Mouse (Mus musculus) brown adipose tissue, adult 24 weeks (tissue): ENCODE data around the gene Osbp2. TPM values are rescaled to one million over a fixed set of nuclear protein-coding genes. Genes with fewer than 3 reads are reported as not detected.

Experiments used
- H3K27ac ChIP-seq: fragments of 200-500 bp; replicated peaks from 2 replicates; pipeline ENCODE4 v1.5.1; 2012; ENCODE audit warnings: low read depth, mild to moderate bottlenecking, low read length
- H3K4me1 ChIP-seq: fragments of 200-500 bp; 2 replicates; pipeline ENCODE4 v1.6.1; 2012; ENCODE audit warnings: low read length, mixed read lengths; ENCODE audit not compliant: control insufficient read depth, insufficient read depth, insufficient read length
- H3K4me3 ChIP-seq: fragments of 200-500 bp; 2 replicates; pipeline ENCODE4 v1.5.1; 2012; ENCODE audit warnings: low read depth, mild to moderate bottlenecking, low read length, moderate library complexity; ENCODE audit not compliant: insufficient read depth
- polyA plus RNA-seq: library from polyadenylated mRNA; stranded (reverse); fragments of >200 nt; gene quantifications from 2 replicates; pipeline ENCODE4 v1.2.4, GENCODE M21; 2012; ENCODE audit not compliant: missing spikeins, insufficient read depth, insufficient read length

The Osbp2 gene
- polyA plus RNA-seq, 1 experiment: 3.4 TPM

DNA sequence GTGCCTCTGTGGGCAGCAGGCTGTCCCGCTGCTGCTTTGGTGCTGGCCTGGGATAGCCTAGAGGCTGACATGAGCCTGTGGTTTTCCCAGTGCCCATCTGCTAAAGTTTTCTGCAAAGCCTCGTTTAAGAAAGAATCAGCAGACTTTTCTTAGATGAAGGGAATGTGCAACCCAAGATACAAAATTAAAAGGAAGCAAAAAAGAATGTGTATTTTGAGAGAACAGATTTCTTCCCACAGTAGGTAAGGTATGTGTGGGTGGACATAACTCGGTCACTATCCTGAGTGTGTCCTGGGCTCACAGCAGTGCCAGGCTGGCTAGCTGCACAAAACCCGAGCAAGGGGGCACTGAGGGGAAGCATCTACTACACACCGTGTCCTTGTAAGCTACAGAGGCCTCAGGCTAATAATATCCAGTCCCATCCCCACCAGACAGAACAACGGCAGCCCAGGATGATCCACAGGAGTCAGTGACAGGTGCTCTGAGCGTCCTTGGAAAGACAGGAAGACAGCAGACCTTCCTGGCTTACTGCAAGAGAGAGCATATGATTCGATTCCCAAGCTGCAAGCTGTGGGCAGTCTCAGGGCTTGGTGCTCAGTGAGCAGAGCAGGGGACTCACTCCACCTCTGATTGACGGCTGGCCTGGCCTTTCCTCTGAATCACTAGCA is 136.1 kb downstream of the Osbp2 start:
- H3K4me1 ChIP-seq: no peaks in the 10 kb centered on the region
- H3K27ac ChIP-seq: no peak overlapping the region
- H3K4me3 ChIP-seq: no peak overlapping the region

GRCm38 (mm10) chr11:3725331-3726054 is 138.2 kb downstream of the Osbp2 start:
- no peak overlapping the region for H3K4me3 ChIP-seq
- H3K27ac ChIP-seq: no peak overlapping the region
- H3K4me1 ChIP-seq: no peaks in the 10 kb centered on the region

GRCm38 (mm10) chr11:3724726-3725125 is 139.0 kb downstream of the Osbp2 start:
- no peak overlapping the region for H3K4me3 ChIP-seq
- no peak overlapping the region for H3K27ac ChIP-seq
- no peaks in the 10 kb centered on the region for H3K4me1 ChIP-seq

GRCm38 (mm10) chr11:3723910-3724309 is 139.8 kb downstream of the Osbp2 start:
- Histone ChIP-seq H3K27ac (no peak overlapping the region), H3K4me1 (no peaks in the 10 kb centered on the region), H3K4me3 (no peak overlapping the region)

DNA sequence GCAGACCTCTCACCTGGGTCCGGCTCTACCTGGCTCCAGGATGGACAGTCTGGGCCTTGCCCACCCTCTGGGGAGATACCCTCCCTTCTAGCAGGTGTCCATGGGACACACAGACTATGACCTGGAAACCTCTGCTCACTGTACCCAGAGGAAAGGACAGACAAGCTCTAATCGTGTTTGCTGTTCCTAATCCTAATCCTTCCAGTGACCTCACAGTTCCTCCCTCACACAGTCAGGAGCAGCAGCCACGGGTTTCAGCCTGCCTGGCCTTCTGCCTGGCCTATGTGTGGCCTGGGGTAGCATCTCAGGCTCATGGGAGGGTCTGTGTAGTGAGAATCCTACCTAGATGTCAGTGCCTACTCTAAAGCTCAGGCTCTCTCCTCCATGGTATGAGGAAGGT is 140.8 kb downstream of the Osbp2 start:
- H3K4me3 ChIP-seq: no peak overlapping the region
- no peaks in the 10 kb centered on the region for H3K4me1 ChIP-seq
- no peak overlapping the region for H3K27ac ChIP-seq

DNA sequence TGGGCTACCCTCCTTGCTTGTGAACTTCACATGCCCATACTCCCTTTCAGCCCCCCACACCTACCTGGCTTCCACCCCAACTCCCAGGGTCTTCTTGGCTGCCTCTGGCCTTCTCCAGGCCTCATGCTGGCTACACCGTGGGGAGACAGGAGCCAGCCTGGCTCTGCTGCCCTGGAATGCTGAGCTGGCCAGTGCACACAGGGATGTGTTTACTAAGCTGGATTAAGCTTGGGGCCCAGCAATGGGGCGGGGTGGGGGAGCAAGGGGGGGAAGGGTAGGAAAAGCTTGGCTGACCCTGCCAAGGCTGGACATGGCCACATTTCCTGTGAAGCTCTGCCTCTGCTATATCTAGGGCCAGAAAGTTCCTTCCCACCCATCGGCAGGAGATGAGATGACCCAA is 141.7 kb downstream of the Osbp2 start:
- H3K4me3 ChIP-seq: no peak overlapping the region
- H3K4me1 ChIP-seq: no peaks in the 10 kb centered on the region
- H3K27ac ChIP-seq: no peak overlapping the region

- H3K27ac ChIP-seq: no peak overlapping the region
- H3K4me1 ChIP-seq: no peaks in the 10 kb centered on the region
Measured at GRCm38 (mm10) chr11:3716662-3717061, 147.0 kb downstream of the Osbp2 start.

DNA sequence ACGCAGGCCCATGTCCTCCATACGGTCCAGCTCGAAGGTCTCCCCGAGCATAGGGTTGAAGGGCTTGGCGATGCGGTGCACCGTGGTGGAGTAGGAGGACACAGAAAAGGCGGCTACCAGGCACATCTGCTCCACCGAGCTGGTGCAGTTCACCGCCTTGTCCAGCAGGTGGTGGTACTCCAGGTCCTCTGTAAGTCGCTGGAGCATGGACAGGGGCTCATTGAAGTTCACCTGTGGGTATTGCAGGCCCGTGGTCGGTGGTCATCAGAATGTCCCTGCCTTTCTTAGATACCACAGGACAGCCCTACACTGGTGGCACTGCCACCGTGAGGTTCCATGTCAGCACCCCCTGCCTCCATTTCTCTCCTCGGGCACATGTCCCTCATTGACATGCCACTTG is 149.2 kb downstream of the Osbp2 start:
- Histone ChIP-seq H3K27ac (no peak overlapping the region), H3K4me1 (no peaks in the 10 kb centered on the region), H3K4me3 (no peak overlapping the region)

More at GRCm38 (mm10) chr11:3716662-3717061, 147.0 kb downstream of the Osbp2 start:
- no peak overlapping the region for H3K4me3 ChIP-seq

DNA sequence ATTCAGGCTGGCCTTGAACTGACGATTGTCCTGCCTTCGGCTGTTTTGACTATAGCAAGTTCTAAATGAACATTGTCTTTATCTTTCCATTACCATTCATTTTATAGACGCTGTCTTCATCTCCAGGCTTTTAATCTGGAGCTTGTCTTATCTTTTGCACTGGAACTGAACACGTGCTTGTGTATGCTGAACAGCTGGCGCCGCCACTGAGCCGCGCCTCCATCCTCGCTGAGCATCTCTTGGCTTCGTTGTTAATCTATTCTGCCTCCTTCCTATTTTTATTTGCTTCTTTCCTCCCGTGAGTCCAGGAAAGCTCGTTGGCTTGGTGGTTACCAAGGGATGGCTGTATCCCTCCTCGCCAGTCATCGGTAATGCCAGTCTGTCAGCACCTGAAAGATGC is 153.5 kb downstream of the Osbp2 start:
- Histone ChIP-seq H3K4me1 (no peaks in the 10 kb centered on the region), H3K4me3 (no peak overlapping the region), H3K27ac (no peak overlapping the region)

- no peak overlapping the region for H3K27ac ChIP-seq
- no peaks in the 10 kb centered on the region for H3K4me1 ChIP-seq
- H3K4me3 ChIP-seq: no peak overlapping the region
Measured at GRCm38 (mm10) chr11:3707057-3707456, 156.6 kb downstream of the Osbp2 start.

DNA sequence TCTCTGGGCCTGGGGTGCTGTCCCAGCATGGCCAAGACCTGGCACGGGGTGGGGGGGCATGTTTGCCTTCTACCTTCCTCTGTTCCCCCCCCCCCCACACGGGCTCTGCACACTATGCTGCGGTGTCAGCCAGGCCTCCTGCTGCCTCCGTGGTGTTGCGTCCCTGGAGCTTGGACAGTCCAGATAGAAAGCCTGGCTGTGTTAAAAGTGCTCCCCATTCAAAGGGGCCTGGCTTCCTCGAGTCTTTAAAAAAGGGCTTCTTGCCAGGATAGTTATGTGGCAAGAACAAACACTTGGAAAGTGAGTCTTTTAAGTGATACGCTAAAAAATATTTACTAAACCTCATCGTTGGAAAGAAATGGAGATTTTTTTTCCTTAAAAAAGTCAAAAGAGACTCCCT is 159.3 kb downstream of the Osbp2 start:
- no peaks in the 10 kb centered on the region for H3K4me1 ChIP-seq
- H3K27ac ChIP-seq: no peak overlapping the region
- no peak overlapping the region for H3K4me3 ChIP-seq

GRCm38 (mm10) chr11:3703089-3703992 is 160.4 kb downstream of the Osbp2 start:
- Histone ChIP-seq H3K4me3 (no peak overlapping the region), H3K27ac (no peak overlapping the region), H3K4me1 (no peaks in the 10 kb centered on the region)

- H3K4me3 ChIP-seq: no peak overlapping the region
- no peaks in the 10 kb centered on the region for H3K4me1 ChIP-seq
- no peak overlapping the region for H3K27ac ChIP-seq
Measured at GRCm38 (mm10) chr11:3697441-3697840, 166.3 kb downstream of the Osbp2 start.

- H3K4me3 ChIP-seq: no peak overlapping the region
- H3K27ac ChIP-seq: no peak overlapping the region
- H3K4me1 ChIP-seq: no peaks in the 10 kb centered on the region
Measured at GRCm38 (mm10) chr11:3696086-3696616, 167.6 kb downstream of the Osbp2 start.

DNA sequence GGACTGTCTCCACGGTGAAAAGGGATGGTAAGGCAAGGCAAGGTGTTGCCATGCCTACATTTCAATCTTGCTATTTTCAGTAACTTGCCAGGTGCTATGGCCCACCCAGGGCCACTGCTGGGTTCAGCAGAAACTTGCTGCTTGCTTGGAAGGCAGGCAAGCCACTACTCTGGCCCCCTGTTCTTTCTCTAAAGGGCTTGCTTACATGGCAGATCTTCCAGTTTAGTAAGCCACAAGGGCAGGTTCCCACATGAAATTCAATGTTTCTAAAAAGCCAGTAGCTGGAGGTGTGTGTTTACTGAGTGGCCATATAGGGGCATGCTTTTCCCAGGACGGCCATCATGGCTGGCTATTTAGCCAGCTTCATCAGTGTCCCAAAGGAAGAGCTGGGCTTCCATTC is 172.0 kb downstream of the Osbp2 start:
- no peak overlapping the region for H3K4me3 ChIP-seq
- H3K4me1 ChIP-seq: no peaks in the 10 kb centered on the region
- no peak overlapping the region for H3K27ac ChIP-seq
